Mouse (Mus musculus) liver, postnatal 0 days (tissue): Measurements from ENCODE around the gene Atf7ip.
A peak's percentile ranks its signal among the peaks of the same experiment; 100 is the strongest.

Experiments
- CTCF ChIP-seq: sonication (generic); IDR thresholded peaks from 2 replicates; pipeline ENCODE4 v1.5.1; 2016; ENCODE audit warnings: antibody characterized with exemption, low read depth
- EP300 ChIP-seq: IDR thresholded peaks from 2 replicates; pipeline ENCODE4 v1.6.1; 2016; ENCODE audit warnings: antibody characterized with exemption, low read depth, mild to moderate bottlenecking

DNA sequence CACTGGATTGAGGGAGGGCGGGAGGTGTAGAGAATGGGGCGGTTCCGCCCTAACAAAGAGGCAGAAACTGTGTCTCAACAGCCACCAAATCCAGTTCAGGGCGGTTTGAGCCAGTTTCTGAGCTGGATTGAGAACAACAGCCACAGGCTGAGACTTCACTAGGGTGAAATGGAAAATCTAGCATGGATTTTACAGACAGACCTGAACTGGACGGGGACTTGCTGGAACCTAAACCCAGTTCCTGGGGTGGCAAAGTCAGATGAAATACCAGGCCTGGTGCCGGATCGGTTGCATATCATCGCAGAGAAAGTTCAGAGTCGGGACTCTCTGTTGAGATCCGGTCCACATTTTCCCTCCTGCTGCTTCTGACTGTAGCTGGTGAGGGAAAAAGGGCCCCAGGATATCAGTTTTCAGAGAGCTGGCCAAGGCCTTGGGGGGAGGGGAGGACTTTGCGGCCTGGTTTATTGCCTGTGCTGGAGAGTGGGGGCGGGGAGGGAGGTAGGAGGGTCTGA is 37.5 kb upstream of the Atf7ip start:
- TF ChIP-seq EP300, result peak; percentile 95
- TF ChIP-seq CTCF, result no peak
